Mouse (Mus musculus) G1E (cell line): ENCODE data around the gene Slc32a1.

Experiments used
- CTCF ChIP-seq: IDR thresholded peaks from 2 replicates; pipeline ENCODE4 v1.5.1; 2012; ENCODE audit warnings: low read depth, low read length, inconsistent platforms, mixed read lengths
- GATA1 ChIP-seq: IDR thresholded peaks from 2 replicates; pipeline ENCODE4 v1.6.1; 2012; ENCODE audit warnings: borderline replicate concordance, low read length, inconsistent platforms, mixed read lengths
- GATA2 ChIP-seq: IDR thresholded peaks from 2 replicates; pipeline ENCODE4 v1.6.1; 2012; ENCODE audit warnings: low read depth, low read length, inconsistent platforms, borderline replicate concordance
- POLR2AphosphoS5 ChIP-seq: IDR thresholded peaks from 2 replicates; pipeline ENCODE4 v1.6.1; 2012; ENCODE audit warnings: low read depth, low read length, inconsistent platforms; ENCODE audit not compliant: insufficient replicate concordance
- TAL1 ChIP-seq: conservative IDR thresholded peaks from 2 replicates; pipeline ENCODE4 v1.6.1; 2012; ENCODE audit warnings: low read depth, low read length, inconsistent platforms, mixed read lengths

GRCm38 (mm10) chr2:158602663-158603062 lies 7.9 kb upstream of the Slc32a1 start:
- TF ChIP-seq CTCF = no peak
- TF ChIP-seq GATA1 = no peak
- no peak for TF ChIP-seq POLR2AphosphoS5
- TF ChIP-seq TAL1 = no peak
- TF ChIP-seq GATA2 = no peak
